Mouse (Mus musculus): ENCODE measurements around the gene Pigf. TPM values are rescaled to one million over a fixed set of nuclear protein-coding genes. Genes with fewer than 3 reads are reported as not detected.

Pigf gene
- 10 to 100 TPM; 14.7 to 16.8 TPM for total RNA-seq (2023)

GRCm38 (mm10) chr17:87025269-87025949, at the start of gene Pigf, which contains the start of gene Cript:
Gene Pigf (minus strand): TSS chr17:87025406.
Gene Cript (plus strand): TSS chr17:87025550.

GRCm38 (mm10) chr17:86962894-86963585, 62.2 kb downstream of the Pigf start, which contains the start of gene Rhoq:
Gene Rhoq (plus strand): TSS chr17:86963082.

GRCm38 (mm10) chr17:86947840-86948796, 77.1 kb downstream of the Pigf start, which contains the start of gene Atp6v1e2:
Gene Atp6v1e2 (minus strand): TSS chr17:86947897.

Other genes with a start within 250 kb of the Pigf start
- not detected for gene Tmem247, start 108.1 kb downstream of the Pigf start, total RNA-seq (2023)
- gene Atp6v1e2, start 77.5 kb downstream of the Pigf start, total RNA-seq (2023), result not detected
- gene Rhoq, start 62.3 kb downstream of the Pigf start, total RNA-seq (2023), result 10 to 100 TPM; 54.6 to 64.8 TPM
- gene Cript, start 144 bp upstream of the Pigf start, total RNA-seq (2023), result 10 to 100 TPM; 51.0 to 57.2 TPM
- gene Socs5, start 82.3 kb upstream of the Pigf start, total RNA-seq (2023), result 10 to 100 TPM; 38.1 to 40.2 TPM
- 10 to 100 TPM; 19.7 to 21.0 TPM for gene Mcfd2, start 240.5 kb upstream of the Pigf start, total RNA-seq (2023)